Mouse (Mus musculus) hematopoietic stem cell, adult 5-6 weeks (primary cell): ENCODE measurements at regions not wholly inside any gene's neighbourhood (a gene's known extent, or its start where the extent isn't known, plus 50 kb on each side); places are given as distances from the start of the nearest gene placed in this dataset.
A peak's percentile ranks its signal among the peaks of the same experiment; 100 is the strongest.

Source experiments
- ATAC-seq, 2 experiments: fragments of 125-278 bp in 1 of 2; replicated peaks in 1 of 2; 2 replicates each; pipeline ENCODE4 v1.8.0; 2016 to 2017; ENCODE audit warnings: inconsistent platforms in 2 of 2, mild to moderate bottlenecking in 2 of 2, moderate number of reproducible peaks in 2 of 2, low read depth in 1 of 2, moderate TSS enrichment in 1 of 2; ENCODE audit not compliant: low FRiP score in 2 of 2, poor library complexity in 2 of 2, severe bottlenecking in 2 of 2, insufficient read depth in 1 of 2, low TSS enrichment in 1 of 2

- ATAC-seq, result no peak
Measured at GRCm38 (mm10) chr4:81129874-81130273, 219.4 kb downstream of the Lurap1l start.

- ATAC-seq, result no peak
Measured at GRCm38 (mm10) chr4:81173111-81173510, 262.7 kb downstream of the Lurap1l start.

GRCm38 (mm10) chr4:81177443-81178041 is 265.1 kb downstream of the Mpdz start:
- no peak for ATAC-seq

DNA sequence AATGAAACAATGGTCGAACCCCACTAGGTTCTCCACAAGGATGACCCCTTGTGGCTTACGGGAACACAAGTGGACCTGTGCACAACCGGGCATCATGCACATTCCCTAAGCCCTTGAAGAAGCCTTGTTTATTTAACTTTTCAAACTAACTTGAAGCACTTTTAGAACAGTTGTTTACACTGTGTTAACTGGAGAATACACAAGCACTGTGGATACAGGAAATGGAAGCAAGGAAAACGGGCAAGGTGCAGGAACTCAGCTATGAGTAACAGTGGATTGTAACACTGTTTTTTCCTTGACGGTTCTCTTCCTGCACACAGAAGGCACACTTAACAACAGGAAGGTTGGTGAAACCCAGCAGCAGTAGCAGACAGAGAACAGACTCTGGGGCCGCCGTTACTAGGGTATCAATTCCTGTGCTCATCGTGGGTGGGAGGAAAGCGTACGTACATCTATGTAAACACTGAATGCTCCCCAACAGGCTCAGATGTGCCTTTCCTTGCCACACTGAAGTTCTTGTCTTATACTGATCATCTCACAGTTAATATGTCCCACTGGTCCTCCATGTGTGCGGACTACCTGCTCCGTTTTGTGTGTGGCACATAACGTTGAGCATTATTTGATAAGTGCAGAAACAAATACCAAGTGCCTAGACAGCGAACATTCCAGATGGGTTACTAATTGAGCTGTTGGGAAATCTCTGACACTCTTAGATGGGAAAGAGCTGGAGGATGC is 264.4 kb downstream of the Mpdz start:
- ATAC-seq, result no peak

GRCm38 (mm10) chr4:81178782-81179135 is 263.9 kb downstream of the Mpdz start:
- peak; percentile 97 for ATAC-seq

GRCm38 (mm10) chr4:81216123-81216522 is 226.5 kb downstream of the Mpdz start:
- no peak for ATAC-seq

- ATAC-seq, result no peak
Measured at GRCm38 (mm10) chr4:81217979-81218378, 224.6 kb downstream of the Mpdz start.

- no peak for ATAC-seq
Measured at GRCm38 (mm10) chr4:81222034-81222433, 220.6 kb downstream of the Mpdz start.

- no peak for ATAC-seq
Measured at GRCm38 (mm10) chr4:81222468-81223175, 220.0 kb downstream of the Mpdz start.
